Mouse (Mus musculus) bone marrow macrophage, adult 2 months (primary cell): Measurements from ENCODE around the gene Iqsec1.

Experiments
- CTCF ChIP-seq: IDR thresholded peaks from 2 replicates; pipeline ENCODE4 v1.5.1; 2012; ENCODE audit warnings: low read depth, mild to moderate bottlenecking, low read length, moderate library complexity
- POLR2A ChIP-seq: IDR thresholded peaks from 2 replicates; pipeline ENCODE4 v1.6.1; 2012; ENCODE audit warnings: mild to moderate bottlenecking, low read depth, low read length, borderline replicate concordance

DNA sequence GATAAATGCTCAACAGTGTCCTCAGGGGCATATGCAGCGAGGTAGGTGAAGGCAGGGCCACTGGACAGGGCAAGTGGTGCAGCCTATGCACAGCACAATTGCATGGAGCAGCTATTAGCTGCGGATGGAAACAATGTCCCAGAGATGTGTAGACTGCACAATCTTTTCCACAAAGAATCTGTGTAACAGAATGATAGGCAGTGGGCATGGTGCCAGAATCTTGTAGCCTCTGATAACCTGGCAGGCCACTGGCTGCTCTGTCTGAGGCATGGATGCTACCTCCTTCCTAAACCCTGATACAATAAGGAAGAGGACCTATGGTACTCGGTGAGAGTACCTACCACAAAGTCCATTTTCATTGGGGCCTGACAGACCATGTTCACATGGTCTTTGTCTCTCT, 171.9 kb downstream of the Iqsec1 start:
- TF ChIP-seq POLR2A (no peak), CTCF (no peak)
